Mouse (Mus musculus) hematopoietic stem cell, adult 5-6 weeks (primary cell): ENCODE results near the gene Glt8d2. TPM values are rescaled to one million over a fixed set of nuclear protein-coding genes. Genes with fewer than 3 reads are reported as not detected.

Source experiments
- total RNA-seq: library from RNA; stranded (forward); fragments of 172-1452, 232-1000 nt; gene quantifications from 2 replicates; pipeline ENCODE4 v1.2.3, GENCODE M21; 2017

Gene Glt8d2
- total RNA-seq, 1 experiment from 2014 or later: 1.6 TPM

Other genes with a start within 250 kb of the Glt8d2 start
- not detected in 2 replicates for gene Gm1553, start 198.0 kb downstream of the Glt8d2 start, total RNA-seq
- gene 1190007I07Rik, start 67.4 kb downstream of the Glt8d2 start, total RNA-seq: 39.7 and 79.5 TPM in 2 replicates
- 93.2 and 104 TPM in 2 replicates for gene Tdg, start 60.8 kb downstream of the Glt8d2 start, total RNA-seq
- gene Hcfc2, start 5.5 kb upstream of the Glt8d2 start, total RNA-seq: 40.1 and 44.0 TPM in 2 replicates
- gene Nfyb, start 73.5 kb upstream of the Glt8d2 start, total RNA-seq: 72.2 and 80.8 TPM in 2 replicates
- 159 and 189 TPM in 2 replicates for gene Txnrd1, start 143.3 kb upstream of the Glt8d2 start, total RNA-seq
- gene Eid3, start 176.0 kb upstream of the Glt8d2 start, total RNA-seq: 8.5 and 21.6 TPM in 2 replicates